Mouse (Mus musculus): ENCODE measurements around the gene Gm10260.

Gm10260 gene

GRCm38 (mm10) chr13:97760532-97760931 is at the start of gene Gm10260:
Gm10260 (minus strand) TSS chr13:97760632.
- no peak for DNase-seq (ENCODE audit: low spot score in 2 of 2)

GRCm38 (mm10) chr13:97809828-97810227 is 49.4 kb upstream of the Gm10260 start:
- DNase-seq (ENCODE audit: low spot score in 2 of 2) = no peak

- DNase-seq (ENCODE audit: low spot score in 2 of 2) = no peak
Measured at GRCm38 (mm10) chr13:97805907-97806306, 45.5 kb upstream of the Gm10260 start.

- no peak for DNase-seq (ENCODE audit: low spot score in 2 of 2)
Measured at GRCm38 (mm10) chr13:97802386-97802785, 42.0 kb upstream of the Gm10260 start.

GRCm38 (mm10) chr13:97797462-97797861 is 37.0 kb upstream of the Gm10260 start:
- DNase-seq (ENCODE audit: low spot score in 2 of 2) = no peak

- no peak for DNase-seq (ENCODE audit: low spot score in 2 of 2)
Measured at GRCm38 (mm10) chr13:97794780-97795179, 34.3 kb upstream of the Gm10260 start.

- no peak for DNase-seq (ENCODE audit: low spot score in 2 of 2)
Measured at GRCm38 (mm10) chr13:97793932-97794331, 33.5 kb upstream of the Gm10260 start.

GRCm38 (mm10) chr13:97791664-97792063 is 31.2 kb upstream of the Gm10260 start:
- no peak for DNase-seq (ENCODE audit: low spot score in 2 of 2)

GRCm38 (mm10) chr13:97789782-97790450 is 29.5 kb upstream of the Gm10260 start:
- DNase-seq (ENCODE audit: low spot score in 2 of 2) = no peak

- no peak for DNase-seq (ENCODE audit: low spot score in 2 of 2)
Measured at GRCm38 (mm10) chr13:97785167-97785835, 24.9 kb upstream of the Gm10260 start.

- no peak for DNase-seq (ENCODE audit: low spot score in 2 of 2)
Measured at GRCm38 (mm10) chr13:97783423-97784143, 23.2 kb upstream of the Gm10260 start.

GRCm38 (mm10) chr13:97782063-97782462 is 21.6 kb upstream of the Gm10260 start:
- DNase-seq (ENCODE audit: low spot score in 2 of 2) = no peak

- DNase-seq (ENCODE audit: low spot score in 2 of 2) = no peak
Measured at GRCm38 (mm10) chr13:97781637-97782036, 21.2 kb upstream of the Gm10260 start.

GRCm38 (mm10) chr13:97780556-97780955 is 20.1 kb upstream of the Gm10260 start:
- no peak for DNase-seq (ENCODE audit: low spot score in 2 of 2)

GRCm38 (mm10) chr13:97779657-97780445 is 19.4 kb upstream of the Gm10260 start:
- DNase-seq (ENCODE audit: low spot score in 2 of 2) = no peak

- DNase-seq (ENCODE audit: low spot score in 2 of 2) = no peak
Measured at GRCm38 (mm10) chr13:97778698-97779194, 18.3 kb upstream of the Gm10260 start.

- no peak for DNase-seq (ENCODE audit: low spot score in 2 of 2)
Measured at GRCm38 (mm10) chr13:97777667-97778066, 17.2 kb upstream of the Gm10260 start.

GRCm38 (mm10) chr13:97776702-97777101 is 16.3 kb upstream of the Gm10260 start:
- no peak for DNase-seq (ENCODE audit: low spot score in 2 of 2)

GRCm38 (mm10) chr13:97775907-97776306 is 15.5 kb upstream of the Gm10260 start:
- DNase-seq (ENCODE audit: low spot score in 2 of 2) = no peak

- no peak for DNase-seq (ENCODE audit: low spot score in 2 of 2)
Measured at GRCm38 (mm10) chr13:97774740-97775425, 14.5 kb upstream of the Gm10260 start.

- DNase-seq (ENCODE audit: low spot score in 2 of 2) = no peak
Measured at GRCm38 (mm10) chr13:97769205-97769604, 8.8 kb upstream of the Gm10260 start.

Data from spleen, postnatal 14 days (tissue).